Mouse (Mus musculus): ENCODE data around the gene Nmnat3. TPM values are rescaled to one million over a fixed set of nuclear protein-coding genes. Genes with fewer than 3 reads are reported as not detected.

The Nmnat3 gene
- polyA plus RNA-seq, 1 experiment from 2014 or later = 10.3 TPM

GRCm38 (mm10) chr9:98317897-98318296 is 30.7 kb downstream of the Nmnat3 start:
- Histone ChIP-seq H3K4me2 (no peak overlapping the region), H3K36me3 (ENCODE audit: control insufficient read depth, insufficient read depth, low read length) (no peaks in the 10 kb centered on the region), H3K27me3 (ENCODE audit: control insufficient read depth, insufficient read depth, low read length) (no peaks in the 10 kb centered on the region), H3K4me1 (ENCODE audit: control insufficient read depth, insufficient read depth, low read length) (no peaks in the 10 kb centered on the region), H3K9me3 (replicated peaks; ENCODE audit: control insufficient read depth, low read length) (no peaks in the 10 kb centered on the region), H3K27ac (ENCODE audit: low read depth, low read length) (no peak overlapping the region), H3K9ac (ENCODE audit: low read depth, low read length) (no peak overlapping the region), H3K4me3 (ENCODE audit: low read depth, low read length) (no peak overlapping the region)
- no peak for ATAC-seq (replicated peaks; ENCODE audit: insufficient number of reproducible peaks, low FRiP score, low TSS enrichment)
- WGBS (ENCODE audit: insufficient replicate concordance) = 86% methylated on average over 4 of the region's 4 CpGs

GRCm38 (mm10) chr9:98318875-98319274 is 31.6 kb downstream of the Nmnat3 start:
- no peak for ATAC-seq (replicated peaks; ENCODE audit: insufficient number of reproducible peaks, low FRiP score, low TSS enrichment)

GRCm38 (mm10) chr9:98320785-98321184 is 33.5 kb downstream of the Nmnat3 start:
- WGBS (ENCODE audit: insufficient replicate concordance) = 82% methylated on average over 3 of the region's 3 CpGs
- Histone ChIP-seq H3K4me3 (ENCODE audit: low read depth, low read length) (no peak overlapping the region), H3K4me1 (ENCODE audit: control insufficient read depth, insufficient read depth, low read length) (no peaks in the 10 kb centered on the region), H3K9ac (ENCODE audit: low read depth, low read length) (no peak overlapping the region), H3K4me2 (no peak overlapping the region), H3K27me3 (ENCODE audit: control insufficient read depth, insufficient read depth, low read length) (no peaks in the 10 kb centered on the region), H3K27ac (ENCODE audit: low read depth, low read length) (no peak overlapping the region), H3K36me3 (ENCODE audit: control insufficient read depth, insufficient read depth, low read length) (no peaks in the 10 kb centered on the region), H3K9me3 (replicated peaks; ENCODE audit: control insufficient read depth, low read length) (no peaks in the 10 kb centered on the region)
- no peak for ATAC-seq (replicated peaks; ENCODE audit: insufficient number of reproducible peaks, low FRiP score, low TSS enrichment)

More at GRCm38 (mm10) chr9:98318875-98319274, 31.6 kb downstream of the Nmnat3 start:
- H3K9ac ChIP-seq (ENCODE audit: low read depth, low read length) = no peak overlapping the region
- no peaks in the 10 kb centered on the region for H3K36me3 ChIP-seq (ENCODE audit: control insufficient read depth, insufficient read depth, low read length)
- no peaks in the 10 kb centered on the region for H3K4me1 ChIP-seq (ENCODE audit: control insufficient read depth, insufficient read depth, low read length)
- no peak overlapping the region for H3K4me3 ChIP-seq (ENCODE audit: low read depth, low read length)
- WGBS (ENCODE audit: insufficient replicate concordance) = 62% methylated on average over 3 of the region's 3 CpGs
- H3K4me2 ChIP-seq = no peak overlapping the region
- H3K27me3 ChIP-seq (ENCODE audit: control insufficient read depth, insufficient read depth, low read length) = no peaks in the 10 kb centered on the region
- H3K9me3 ChIP-seq (replicated peaks; ENCODE audit: control insufficient read depth, low read length) = no peaks in the 10 kb centered on the region
- H3K27ac ChIP-seq (ENCODE audit: low read depth, low read length) = no peak overlapping the region

- WGBS (ENCODE audit: insufficient replicate concordance) = 85% methylated on average over 1 of the region's 1 CpGs
- ATAC-seq (replicated peaks; ENCODE audit: insufficient number of reproducible peaks, low FRiP score, low TSS enrichment) = no peak
Measured at GRCm38 (mm10) chr9:98326088-98326487, 38.9 kb downstream of the Nmnat3 start.

GRCm38 (mm10) chr9:98328415-98329176 is 41.4 kb downstream of the Nmnat3 start:
- 91% methylated on average over 10 of the region's 10 CpGs for WGBS (ENCODE audit: insufficient replicate concordance)
- H3K9me3 ChIP-seq (replicated peaks; ENCODE audit: control insufficient read depth, low read length) = no peaks in the 10 kb centered on the region
- no peak for ATAC-seq (replicated peaks; ENCODE audit: insufficient number of reproducible peaks, low FRiP score, low TSS enrichment)
- H3K4me2 ChIP-seq = no peak overlapping the region
- H3K4me3 ChIP-seq (ENCODE audit: low read depth, low read length) = no peak overlapping the region
- no peak overlapping the region for H3K27ac ChIP-seq (ENCODE audit: low read depth, low read length)
- H3K4me1 ChIP-seq (ENCODE audit: control insufficient read depth, insufficient read depth, low read length) = peaks cover 3% of the 10 kb centered on the region
- no peaks in the 10 kb centered on the region for H3K27me3 ChIP-seq (ENCODE audit: control insufficient read depth, insufficient read depth, low read length)
- H3K9ac ChIP-seq (ENCODE audit: low read depth, low read length) = no peak overlapping the region
- no peaks in the 10 kb centered on the region for H3K36me3 ChIP-seq (ENCODE audit: control insufficient read depth, insufficient read depth, low read length)

More at GRCm38 (mm10) chr9:98326088-98326487, 38.9 kb downstream of the Nmnat3 start:
- Histone ChIP-seq H3K4me1 (ENCODE audit: control insufficient read depth, insufficient read depth, low read length) (peaks cover 3% of the 10 kb centered on the region), H3K9ac (ENCODE audit: low read depth, low read length) (no peak overlapping the region), H3K9me3 (replicated peaks; ENCODE audit: control insufficient read depth, low read length) (no peaks in the 10 kb centered on the region), H3K4me2 (no peak overlapping the region), H3K27ac (ENCODE audit: low read depth, low read length) (no peak overlapping the region), H3K4me3 (ENCODE audit: low read depth, low read length) (no peak overlapping the region), H3K36me3 (ENCODE audit: control insufficient read depth, insufficient read depth, low read length) (no peaks in the 10 kb centered on the region), H3K27me3 (ENCODE audit: control insufficient read depth, insufficient read depth, low read length) (no peaks in the 10 kb centered on the region)

- Histone ChIP-seq H3K4me1 (ENCODE audit: control insufficient read depth, insufficient read depth, low read length) (peaks cover 3% of the 10 kb centered on the region), H3K36me3 (ENCODE audit: control insufficient read depth, insufficient read depth, low read length) (no peaks in the 10 kb centered on the region), H3K9me3 (replicated peaks; ENCODE audit: control insufficient read depth, low read length) (no peaks in the 10 kb centered on the region), H3K27ac (ENCODE audit: low read depth, low read length) (no peak overlapping the region), H3K4me3 (ENCODE audit: low read depth, low read length) (no peak overlapping the region), H3K27me3 (ENCODE audit: control insufficient read depth, insufficient read depth, low read length) (no peaks in the 10 kb centered on the region), H3K4me2 (no peak overlapping the region), H3K9ac (ENCODE audit: low read depth, low read length) (no peak overlapping the region)
- 71% methylated on average over 20 of the region's 20 CpGs for WGBS (ENCODE audit: insufficient replicate concordance)
- no peak for ATAC-seq (replicated peaks; ENCODE audit: insufficient number of reproducible peaks, low FRiP score, low TSS enrichment)
Measured at GRCm38 (mm10) chr9:98329274-98330105, 42.3 kb downstream of the Nmnat3 start.

GRCm38 (mm10) chr9:98333219-98333754 is 46.1 kb downstream of the Nmnat3 start:
- Histone ChIP-seq H3K9ac (ENCODE audit: low read depth, low read length) (no peak overlapping the region), H3K9me3 (replicated peaks; ENCODE audit: control insufficient read depth, low read length) (no peaks in the 10 kb centered on the region), H3K27me3 (ENCODE audit: control insufficient read depth, insufficient read depth, low read length) (no peaks in the 10 kb centered on the region), H3K27ac (ENCODE audit: low read depth, low read length) (no peak overlapping the region), H3K4me2 (no peak overlapping the region), H3K36me3 (ENCODE audit: control insufficient read depth, insufficient read depth, low read length) (no peaks in the 10 kb centered on the region), H3K4me3 (ENCODE audit: low read depth, low read length) (no peak overlapping the region), H3K4me1 (ENCODE audit: control insufficient read depth, insufficient read depth, low read length) (no peaks in the 10 kb centered on the region)
- WGBS (ENCODE audit: insufficient replicate concordance) = 63% methylated on average over 3 of the region's 3 CpGs
- ATAC-seq (replicated peaks; ENCODE audit: insufficient number of reproducible peaks, low FRiP score, low TSS enrichment) = no peak

GRCm38 (mm10) chr9:98337881-98338769 is 50.9 kb downstream of the Nmnat3 start:
- Histone ChIP-seq H3K9ac (ENCODE audit: low read depth, low read length) (no peak overlapping the region), H3K4me1 (ENCODE audit: control insufficient read depth, insufficient read depth, low read length) (no peaks in the 10 kb centered on the region)
- WGBS (ENCODE audit: insufficient replicate concordance) = 79% methylated on average over 15 of the region's 15 CpGs

More at GRCm38 (mm10) chr9:98337881-98338769, 50.9 kb downstream of the Nmnat3 start:
- Histone ChIP-seq H3K9me3 (replicated peaks; ENCODE audit: control insufficient read depth, low read length) (no peaks in the 10 kb centered on the region), H3K4me3 (ENCODE audit: low read depth, low read length) (no peak overlapping the region), H3K4me2 (no peak overlapping the region), H3K36me3 (ENCODE audit: control insufficient read depth, insufficient read depth, low read length) (no peaks in the 10 kb centered on the region), H3K27ac (ENCODE audit: low read depth, low read length) (no peak overlapping the region), H3K27me3 (ENCODE audit: control insufficient read depth, insufficient read depth, low read length) (no peaks in the 10 kb centered on the region)
- ATAC-seq (replicated peaks; ENCODE audit: insufficient number of reproducible peaks, low FRiP score, low TSS enrichment) = no peak
